In genomic region chr17:62598716-62599490, GRCm38 (mm10) we compare ENCODE assay signal across 14 mouse cellular contexts.
A peak's percentile ranks its signal among the peaks of the same experiment; 100 is the strongest.
DNase-seq lines count a peak whose midpoint lies in the region.
"Had no signal": no experiment of that assay in that cellular context is flagged by ENCODE, and none has a peak within 500 bp of the region (broad histone marks: within the 10 kb centered on the region; RNA-seq: fewer than 3 reads in every experiment).

No protein-coding gene starts in this region.

- intact Hi-C loops in left cerebral cortex, postnatal 25 days (cut with DNase I), result loop anchor here (10.0 kb wide), 1 partner anchor 286 kb away; the partner anchor contains the start of gene Efna5
- intact Hi-C loops in left cerebral cortex, postnatal 4 days (cut with DNase I), result no loop called here
- intact Hi-C loops in heart, postnatal 10 days (cut with DNase I), result no loop called here

- peak; percentile 24 to 58 for DNase-seq in left cerebral cortex, postnatal 25 days (ENCODE audit: low spot score in 2 of 2)
- no peak for DNase-seq in left cerebral cortex, postnatal 4 days
- peak; percentile 17 to 50 for DNase-seq in right cerebral cortex, postnatal 36 days (ENCODE audit: low spot score in 2 of 2)
- no peak for DNase-seq in right cerebral cortex, postnatal 4 days
- DNase-seq in brain, adult 2 months (ENCODE audit: low read depth, low spot score), result peak; percentile 58
- peak; percentile 50 for DNase-seq in telencephalon, adult 2 months (ENCODE audit: low read depth, low spot score)
- DNase-seq in cerebellum, adult 18-20 months, result no peak
- DNase-seq in heart, postnatal 10 days, result no peak
- DNase-seq: adrenal gland, postnatal 36 days; cerebellum, adult 2 months; kidney, adult 18-20 months; kidney, postnatal 36 days; lung, adult 2 months; thymus, adult 2 months had no signal

Comparison
In these comparisons a context has a peak if more than half of its experiments do, and no peak if none do; other contexts are left out.
1. DNase-seq: peak in left cerebral cortex, postnatal 25 days (2 of 2), right cerebral cortex, postnatal 36 days (2 of 2), brain, adult 2 months (single experiment) and telencephalon, adult 2 months (single experiment); none in left cerebral cortex, postnatal 4 days (single experiment), right cerebral cortex, postnatal 4 days (single experiment), cerebellum, adult 18-20 months (0 of 2) and heart, postnatal 10 days (0 of 2).